Mouse (Mus musculus) neutrophil, adult 5-6 weeks (primary cell): ENCODE data around the gene Sardh. TPM values are rescaled to one million over a fixed set of nuclear protein-coding genes. Genes with fewer than 3 reads are reported as not detected.

Experiments used
- ATAC-seq: fragments of 151-379, 151-347 bp; 2 replicates; pipeline ENCODE4 v1.8.0; 2017; ENCODE audit warnings: mild to moderate bottlenecking, moderate TSS enrichment; ENCODE audit not compliant: insufficient number of reproducible peaks, poor library complexity, low FRiP score, severe bottlenecking; ENCODE audit errors: extremely low read depth
- total RNA-seq: library from RNA; stranded (forward); fragments of 200-1000 nt; gene quantifications from 2 replicates; pipeline ENCODE4 v1.2.3, GENCODE M21; 2017

The Sardh gene
- total RNA-seq, 1 experiment from 2014 or later, result not detected

- ATAC-seq, result peak; percentile 42; the same call in 1 of the 2 replicates
Observed at GRCm38 (mm10) chr2:27187531-27187930, 60.6 kb downstream of the Sardh start.

GRCm38 (mm10) chr2:27183734-27184133 is 64.4 kb downstream of the Sardh start:
- ATAC-seq, result no peak

GRCm38 (mm10) chr2:27181907-27182306 is 66.2 kb downstream of the Sardh start:
- ATAC-seq, result no peak

- no peak for ATAC-seq
Observed at GRCm38 (mm10) chr2:27179101-27179500, 69.0 kb downstream of the Sardh start.

GRCm38 (mm10) chr2:27175696-27176267 is 72.4 kb downstream of the Sardh start:
- ATAC-seq, result no peak

DNA sequence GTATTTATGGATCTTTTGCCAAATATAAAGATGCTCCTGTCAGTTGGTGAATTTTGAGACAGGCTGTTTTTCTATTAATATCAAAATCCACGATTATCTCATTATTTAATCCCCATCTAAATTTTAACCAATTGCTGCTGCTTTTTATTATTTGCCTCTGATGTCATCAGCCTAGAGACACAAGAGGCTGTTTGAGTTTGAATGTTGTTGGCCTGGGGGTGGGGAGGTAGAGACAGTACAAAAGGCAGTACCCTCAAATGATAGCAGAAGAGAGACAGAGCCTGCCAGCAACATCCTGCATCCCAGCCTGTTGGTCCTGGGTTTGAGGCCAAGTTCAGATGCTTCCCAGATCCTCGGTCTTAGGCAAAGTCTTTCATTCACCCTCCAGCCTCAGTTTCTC is 73.9 kb downstream of the Sardh start:
- ATAC-seq, result no peak

GRCm38 (mm10) chr2:27166999-27167398 is 81.1 kb downstream of the Sardh start:
- ATAC-seq, result no peak

- ATAC-seq, result no peak
Observed at GRCm38 (mm10) chr2:27166074-27166473, 82.1 kb downstream of the Sardh start.

DNA sequence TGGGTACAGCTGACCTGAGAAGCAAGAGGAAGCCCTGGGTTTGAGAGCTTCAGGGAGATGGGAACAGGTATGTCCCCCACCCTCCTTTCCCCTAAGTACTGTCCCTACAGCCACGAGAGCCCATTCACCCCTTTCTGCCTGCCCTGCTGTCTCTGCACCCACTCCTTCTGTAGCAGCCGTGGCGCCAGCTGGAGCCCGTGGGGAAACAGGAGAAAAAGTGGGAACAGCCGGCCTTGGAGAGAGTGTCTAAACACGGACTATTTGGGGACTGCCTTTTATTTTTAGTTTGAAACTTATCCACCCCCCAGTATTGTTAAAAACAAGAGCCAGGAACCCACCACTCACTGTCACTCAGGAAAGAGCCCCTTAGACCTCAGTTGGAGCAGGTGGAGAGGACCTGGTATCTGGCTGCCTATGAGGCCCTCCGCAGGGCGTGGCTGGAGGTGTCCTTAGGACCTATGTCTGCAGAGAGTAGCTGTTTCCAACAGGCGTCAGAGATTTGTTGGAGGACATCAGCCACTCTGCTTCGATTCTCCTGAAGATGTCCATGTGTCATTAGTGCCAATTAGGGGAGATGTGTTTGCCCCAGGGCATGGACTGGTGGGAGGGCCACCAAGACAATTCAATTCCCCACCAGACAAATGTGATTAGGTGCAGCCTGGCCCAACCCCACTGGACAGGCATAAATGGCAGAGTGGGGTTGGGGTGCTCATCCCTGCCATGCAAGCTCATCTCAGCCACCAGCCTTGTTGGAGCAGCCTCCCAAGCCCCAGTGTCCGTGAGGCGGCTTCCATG is 83.1 kb downstream of the Sardh start, which contains the start of gene Dbh:
TSS of gene Dbh (plus strand) at position 438 of the 795 bp plus-strand sequence.
- no peak for ATAC-seq

- no peak for ATAC-seq
Observed at GRCm38 (mm10) chr2:27163851-27164250, 84.3 kb downstream of the Sardh start.

GRCm38 (mm10) chr2:27162656-27163055 is 85.5 kb downstream of the Sardh start:
- ATAC-seq, result no peak

DNA sequence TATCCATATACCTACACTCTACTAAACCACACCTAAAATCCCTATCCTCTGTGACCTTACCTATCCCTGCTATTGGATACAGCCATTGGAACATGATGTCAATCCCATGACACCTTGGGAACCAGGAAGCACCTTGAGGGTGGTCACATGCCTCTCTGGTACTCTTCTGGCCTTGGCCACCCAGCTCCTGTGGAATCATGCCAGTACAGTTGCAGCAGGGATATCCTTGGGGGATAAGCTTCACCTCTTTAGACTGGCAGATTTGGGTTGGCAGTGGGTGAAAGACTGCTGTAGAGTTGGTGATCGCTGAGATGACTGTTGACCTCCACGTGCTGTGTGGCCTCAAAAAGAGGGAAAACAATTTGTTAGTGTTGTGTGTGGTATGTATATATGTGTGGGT is 86.6 kb downstream of the Sardh start:
- ATAC-seq, result no peak

DNA sequence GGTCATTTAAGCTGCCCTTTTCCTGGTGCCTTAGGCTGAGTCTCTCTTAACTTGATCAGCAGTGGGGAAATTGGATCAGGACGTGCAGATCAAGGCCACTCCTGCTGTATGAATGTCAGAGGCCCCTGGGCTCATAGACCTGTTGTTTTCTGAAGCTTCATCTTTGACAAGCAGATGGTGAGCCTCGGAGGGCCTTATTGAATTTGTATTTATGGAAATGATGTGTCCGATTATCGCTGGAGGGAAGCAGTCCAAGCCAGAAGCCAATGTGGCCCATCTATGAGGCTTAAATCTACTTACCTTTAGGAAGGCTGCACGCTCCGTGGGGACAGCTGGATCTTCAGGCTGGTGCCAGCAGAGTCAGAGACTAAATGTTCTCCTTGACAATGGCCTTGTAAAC is 91.5 kb downstream of the Sardh start:
- no peak for ATAC-seq

GRCm38 (mm10) chr2:27154466-27155185 is 93.5 kb downstream of the Sardh start:
- ATAC-seq, result no peak

DNA sequence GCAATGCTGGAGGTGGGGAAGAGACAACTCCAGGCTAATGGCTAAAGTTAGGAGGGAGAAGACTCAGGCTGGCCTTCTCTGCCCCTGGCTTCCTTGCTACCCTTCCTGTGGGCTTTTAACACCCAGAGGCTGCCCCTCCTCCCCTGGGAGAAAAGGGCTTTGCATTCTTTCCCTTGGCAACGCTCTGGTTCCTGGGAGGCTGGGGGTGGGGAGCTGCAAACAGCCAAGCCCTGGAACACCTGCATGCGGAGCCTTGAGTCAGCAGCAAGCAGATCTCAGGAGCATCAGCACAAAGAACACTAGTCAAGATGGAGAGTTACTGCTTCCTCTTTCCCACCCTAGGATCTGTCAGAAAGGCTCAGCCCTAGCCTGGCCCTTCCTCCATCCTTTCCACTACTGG is 98.7 kb downstream of the Sardh start:
- ATAC-seq, result no peak

DNA sequence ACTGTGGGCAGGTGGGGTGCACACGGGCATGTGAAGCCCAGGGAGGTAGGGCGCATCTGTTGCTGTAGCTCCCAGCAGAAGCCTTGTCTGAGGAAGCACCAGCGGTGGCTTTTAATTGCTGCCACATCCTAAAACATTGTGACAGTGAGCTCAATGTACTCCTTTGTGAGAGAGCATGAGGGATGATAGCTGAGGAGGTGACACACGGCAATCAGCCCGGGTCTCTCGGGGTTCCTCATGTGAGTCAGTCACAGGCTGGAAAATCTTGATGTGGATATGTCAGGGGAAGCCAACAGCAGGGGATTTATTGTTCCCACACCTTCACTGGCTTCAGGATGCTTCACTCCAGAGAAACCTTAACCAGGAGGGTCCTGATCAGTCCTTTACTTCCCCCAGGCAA is 101.3 kb downstream of the Sardh start:
- ATAC-seq, result no peak

DNA sequence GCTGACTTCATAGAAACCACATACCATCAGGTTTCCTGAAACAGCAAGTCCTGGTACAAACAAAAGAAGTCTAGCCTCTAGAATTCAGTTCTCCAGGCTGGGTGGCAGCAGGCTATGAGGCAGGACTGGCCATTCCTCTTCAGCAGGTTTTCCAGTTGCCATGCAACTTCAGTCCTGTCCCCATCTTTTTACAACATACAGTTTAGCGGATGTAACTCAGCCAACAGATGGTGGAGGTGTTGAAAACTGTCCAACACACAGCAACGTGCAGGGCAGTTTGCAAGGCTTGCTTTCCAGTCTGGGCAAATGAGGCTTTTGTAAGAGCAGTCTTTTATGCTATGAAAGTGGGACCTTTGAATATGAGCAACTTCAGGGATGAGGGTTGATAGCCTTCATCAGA is 103.2 kb downstream of the Sardh start:
- no peak for ATAC-seq

DNA sequence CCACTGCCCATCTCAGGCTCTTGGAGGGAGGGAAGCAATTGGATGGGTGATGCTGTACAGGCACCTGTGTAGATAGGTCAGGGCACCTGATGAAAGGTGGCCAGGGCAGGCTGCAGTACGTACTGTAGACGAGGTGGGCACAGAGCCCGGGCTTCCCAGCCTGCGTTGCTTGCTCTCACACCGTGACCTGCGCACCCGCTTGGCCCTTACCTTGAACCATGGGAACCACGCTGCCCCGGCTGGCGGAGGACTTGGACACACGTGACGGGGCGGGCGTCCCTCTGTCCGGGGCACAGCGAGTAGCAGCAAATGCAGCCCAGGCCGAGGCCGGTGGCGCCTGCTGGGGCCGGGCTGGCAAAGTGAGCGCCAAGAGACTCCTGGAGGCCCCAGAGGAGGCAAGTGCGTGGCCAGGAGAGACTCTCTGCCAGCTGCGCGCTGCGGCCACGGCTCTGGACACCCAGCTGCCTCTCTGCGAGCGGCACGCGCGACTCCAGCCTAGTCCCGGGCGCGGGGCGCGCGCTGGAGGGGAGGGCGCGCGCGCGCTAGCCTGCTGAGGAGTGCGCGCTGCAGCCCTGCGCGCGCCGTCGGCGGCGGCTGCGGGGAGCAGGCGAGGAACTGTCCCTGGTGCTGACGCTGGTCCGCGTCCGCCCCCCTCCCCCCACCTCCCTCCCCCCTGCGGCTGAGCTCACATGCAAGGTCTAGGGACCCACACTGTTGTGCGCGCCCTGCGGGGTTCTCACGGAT is 106.0 kb downstream of the Sardh start, which contains the start of gene Fam163b:
TSS of gene Fam163b (minus strand) at position 542 of the 744 bp plus-strand sequence.
- ATAC-seq, result no peak
